Mouse (Mus musculus): ENCODE measurements around the gene Tmem201. TPM values are rescaled to one million over a fixed set of nuclear protein-coding genes. Genes with fewer than 3 reads are reported as not detected.

Tmem201 gene
- polyA plus RNA-seq, 2 experiments: 3.5 to 7.2 TPM

- no peak overlapping the region for H3K4me3 ChIP-seq (ENCODE audit: insufficient read depth in 1 of 2, low read depth in 2 of 2, low read length in 2 of 2)
- DNase-seq (ENCODE audit: low read depth in 3 of 3, low spot score in 3 of 3): peak; percentile 66 to 70 (median 70)
- H3K4me1 ChIP-seq (replicated peaks; ENCODE audit: control insufficient read depth in 2 of 2, insufficient read depth in 2 of 2, low read length in 1 of 2): peaks cover 6 to 13% of the 10 kb centered on the region in 2 experiments
- H3K4me2 ChIP-seq (ENCODE audit: low read depth): peak overlapping the region; percentile 24
- H3K36me3 ChIP-seq (replicated peaks; ENCODE audit: control insufficient read depth, insufficient read depth, low read depth): no peaks in the 10 kb centered on the region
- WGBS (ENCODE audit: insufficient replicate concordance): 26% methylated on average over 13 of the region's 13 CpGs
- TF ChIP-seq EP300 (IDR thresholded peaks at IDR 0.05; ENCODE audit: low read depth) (no peak), CTCF (IDR thresholded peaks at IDR 0.05; ENCODE audit: low read depth) (no peak)
- no peaks in the 10 kb centered on the region for H3K9me3 ChIP-seq (ENCODE audit: control insufficient read depth, low read length)
- H3K27me3 ChIP-seq (ENCODE audit: control insufficient read depth, insufficient read depth, low read length): no peaks in the 10 kb centered on the region
- H3K27ac ChIP-seq: no peak overlapping the region
- ATAC-seq (ENCODE audit: insufficient read depth): peak; percentile 34; the same call in 1 of the 2 replicates
- no peak overlapping the region for H3K9ac ChIP-seq (replicated peaks)
Observed at GRCm38 (mm10) chr4:149780565-149781356, 42.9 kb upstream of the Tmem201 start.

GRCm38 (mm10) chr4:149779966-149780365 lies 42.1 kb upstream of the Tmem201 start:
- Histone ChIP-seq H3K4me1 (replicated peaks; ENCODE audit: control insufficient read depth in 2 of 2, insufficient read depth in 2 of 2, low read length in 1 of 2) (peaks cover 6 to 13% of the 10 kb centered on the region in 2 experiments), H3K4me2 (ENCODE audit: low read depth) (no peak overlapping the region), H3K4me3 (ENCODE audit: insufficient read depth in 1 of 2, low read depth in 2 of 2, low read length in 2 of 2) (no peak overlapping the region), H3K36me3 (replicated peaks; ENCODE audit: control insufficient read depth, insufficient read depth, low read depth) (no peaks in the 10 kb centered on the region), H3K9me3 (ENCODE audit: control insufficient read depth, low read length) (no peaks in the 10 kb centered on the region), H3K9ac (replicated peaks) (no peak overlapping the region), H3K27ac (no peak overlapping the region), H3K27me3 (ENCODE audit: control insufficient read depth, insufficient read depth, low read length) (no peaks in the 10 kb centered on the region)
- ATAC-seq (ENCODE audit: insufficient read depth): no peak
- DNase-seq (ENCODE audit: low read depth in 3 of 3, low spot score in 3 of 3): no peak
- TF ChIP-seq EP300 (IDR thresholded peaks at IDR 0.05; ENCODE audit: low read depth): no peak
- no peak for TF ChIP-seq CTCF (IDR thresholded peaks at IDR 0.05; ENCODE audit: low read depth)
- WGBS (ENCODE audit: insufficient replicate concordance): 62% methylated on average over 9 of the region's 9 CpGs

- no peak overlapping the region for H3K27ac ChIP-seq
- H3K4me3 ChIP-seq (ENCODE audit: insufficient read depth in 1 of 2, low read depth in 2 of 2, low read length in 2 of 2): no peak overlapping the region
- no peaks in the 10 kb centered on the region for H3K36me3 ChIP-seq (replicated peaks; ENCODE audit: control insufficient read depth, insufficient read depth, low read depth)
- ATAC-seq (ENCODE audit: insufficient read depth) (no peak), DNase-seq (ENCODE audit: low read depth in 3 of 3, low spot score in 3 of 3) (no peak)
- H3K27me3 ChIP-seq (ENCODE audit: control insufficient read depth, insufficient read depth, low read length): no peaks in the 10 kb centered on the region
- TF ChIP-seq EP300 (IDR thresholded peaks at IDR 0.05; ENCODE audit: low read depth): no peak
- no peak for TF ChIP-seq CTCF (IDR thresholded peaks at IDR 0.05; ENCODE audit: low read depth)
- peaks cover 6 to 16% of the 10 kb centered on the region in 2 experiments for H3K4me1 ChIP-seq (replicated peaks; ENCODE audit: control insufficient read depth in 2 of 2, insufficient read depth in 2 of 2, low read length in 1 of 2)
- no peak overlapping the region for H3K4me2 ChIP-seq (ENCODE audit: low read depth)
- no peak overlapping the region for H3K9ac ChIP-seq (replicated peaks)
- 56% methylated on average over 9 of the region's 9 CpGs for WGBS (ENCODE audit: insufficient replicate concordance)
- H3K9me3 ChIP-seq (ENCODE audit: control insufficient read depth, low read length): no peaks in the 10 kb centered on the region
Observed at GRCm38 (mm10) chr4:149777126-149777525, 39.3 kb upstream of the Tmem201 start.

GRCm38 (mm10) chr4:149775760-149776362 lies 38.0 kb upstream of the Tmem201 start:
- Histone ChIP-seq H3K36me3 (replicated peaks; ENCODE audit: control insufficient read depth, insufficient read depth, low read depth) (no peaks in the 10 kb centered on the region), H3K4me2 (ENCODE audit: low read depth) (no peak overlapping the region), H3K4me1 (replicated peaks; ENCODE audit: control insufficient read depth in 2 of 2, insufficient read depth in 2 of 2, low read length in 1 of 2) (peaks cover 5 to 14% of the 10 kb centered on the region in 2 experiments), H3K27ac (no peak overlapping the region), H3K9me3 (ENCODE audit: control insufficient read depth, low read length) (no peaks in the 10 kb centered on the region), H3K9ac (replicated peaks) (no peak overlapping the region), H3K27me3 (ENCODE audit: control insufficient read depth, insufficient read depth, low read length) (no peaks in the 10 kb centered on the region), H3K4me3 (ENCODE audit: insufficient read depth in 1 of 2, low read depth in 2 of 2, low read length in 2 of 2) (no peak overlapping the region)
- WGBS (ENCODE audit: insufficient replicate concordance): 18% methylated on average over 8 of the region's 8 CpGs
- DNase-seq (ENCODE audit: low read depth in 3 of 3, low spot score in 3 of 3) (no peak), ATAC-seq (ENCODE audit: insufficient read depth) (no peak)
- TF ChIP-seq EP300 (IDR thresholded peaks at IDR 0.05; ENCODE audit: low read depth) (no peak), CTCF (IDR thresholded peaks at IDR 0.05; ENCODE audit: low read depth) (no peak)

GRCm38 (mm10) chr4:149775330-149775729 lies 37.5 kb upstream of the Tmem201 start:
- H3K27ac ChIP-seq: no peak overlapping the region
- H3K36me3 ChIP-seq (replicated peaks; ENCODE audit: control insufficient read depth, insufficient read depth, low read depth): no peaks in the 10 kb centered on the region
- H3K9ac ChIP-seq (replicated peaks): no peak overlapping the region
- WGBS (ENCODE audit: insufficient replicate concordance): 63% methylated on average over 7 of the region's 7 CpGs
- no peak overlapping the region for H3K4me2 ChIP-seq (ENCODE audit: low read depth)
- H3K4me3 ChIP-seq (ENCODE audit: insufficient read depth in 1 of 2, low read depth in 2 of 2, low read length in 2 of 2): no peak overlapping the region
- H3K27me3 ChIP-seq (ENCODE audit: control insufficient read depth, insufficient read depth, low read length): no peaks in the 10 kb centered on the region
- TF ChIP-seq CTCF (IDR thresholded peaks at IDR 0.05; ENCODE audit: low read depth) (no peak), EP300 (IDR thresholded peaks at IDR 0.05; ENCODE audit: low read depth) (no peak)
- no peaks in the 10 kb centered on the region for H3K9me3 ChIP-seq (ENCODE audit: control insufficient read depth, low read length)
- H3K4me1 ChIP-seq (replicated peaks; ENCODE audit: control insufficient read depth in 2 of 2, insufficient read depth in 2 of 2, low read length in 1 of 2): peaks cover 0 to 9% of the 10 kb centered on the region in 2 experiments; a peak in 3 of 4 replicates
- ATAC-seq (ENCODE audit: insufficient read depth) (no peak), DNase-seq (ENCODE audit: low read depth in 3 of 3, low spot score in 3 of 3) (no peak)

Data from liver, embryonic 14.5 days (tissue).